Mouse (Mus musculus): ENCODE measurements around the gene Use1. TPM values are rescaled to one million over a fixed set of nuclear protein-coding genes. Genes with fewer than 3 reads are reported as not detected.
"Not testable (repeated sequence)": the region's sequence is repeated elsewhere in the genome, so short reads cannot be mapped to it uniquely, and the experiment has no call there.

Gene Use1
- 76.7 and 77.1 TPM in 2 replicates for polyA plus RNA-seq (2016; fragmentation: Nextera tagmentation; extraction: Ambion mirVana)

DNA sequence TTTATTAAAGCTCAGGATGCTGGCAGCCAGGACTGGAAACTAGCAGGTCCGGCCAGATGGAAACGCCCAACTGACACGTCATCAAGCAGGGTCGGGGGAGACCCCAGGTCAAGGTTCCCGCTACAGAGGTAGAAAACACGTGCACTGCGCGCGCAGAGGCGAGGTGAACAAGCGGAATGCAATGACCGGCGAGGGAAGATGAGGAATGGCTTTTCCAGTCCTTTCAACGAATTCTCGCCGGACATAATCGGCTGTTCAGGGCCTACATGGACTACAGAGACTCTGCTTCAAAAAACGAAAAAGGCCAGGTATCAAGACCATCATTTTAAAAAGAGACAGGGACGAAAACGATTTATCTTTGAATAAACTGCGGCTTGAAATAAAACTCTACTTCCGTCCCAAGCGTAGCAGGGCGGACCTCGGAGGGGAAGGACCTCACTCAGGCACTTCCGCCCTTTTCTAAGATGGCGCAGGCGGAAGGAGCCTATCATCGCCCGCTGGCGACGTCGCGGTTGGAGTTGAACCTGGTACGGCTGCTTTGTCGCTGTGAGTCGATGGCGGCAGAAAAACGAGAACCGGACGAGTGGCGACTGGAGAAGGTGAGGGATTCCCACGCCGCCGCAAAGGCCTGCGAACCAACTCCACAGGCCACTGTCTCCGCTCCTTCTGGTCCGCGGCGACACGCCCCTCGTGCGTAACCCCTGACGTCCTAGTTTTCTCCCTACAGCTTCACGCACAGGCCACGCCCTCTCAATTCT lies at the start of gene Use1:
Use1 (plus strand) TSS at position 78 of the 758 bp plus-strand sequence.
- ATAC-seq (ENCODE audit: low FRiP score) = peak; percentile 81
- H3K36me3 ChIP-seq (replicated peaks) = peaks cover 13% of the 10 kb centered on the region
- H3K27ac ChIP-seq = peak within 1 kb of the TSS; percentile 84
- H3K4me1 ChIP-seq = peaks cover 24% of the 10 kb centered on the region
- WGBS = under 1% methylated on average over 56 of the region's 56 CpGs
- peak within 1 kb of the TSS; percentile 73 for H3K4me2 ChIP-seq
- H3K27me3 ChIP-seq = no peaks in the 10 kb centered on the region
- H3K9ac ChIP-seq = peak within 1 kb of the TSS; percentile 49
- no peaks in the 10 kb centered on the region for H3K9me3 ChIP-seq
- peak within 1 kb of the TSS; percentile 52 for H3K4me3 ChIP-seq (replicated peaks)

- not testable (repeated sequence) for H3K27ac ChIP-seq; H3K4me2 ChIP-seq; H3K4me1 ChIP-seq; H3K9me3 ChIP-seq; H3K27me3 ChIP-seq; H3K4me3 ChIP-seq (replicated peaks); ATAC-seq (ENCODE audit: low FRiP score); H3K9ac ChIP-seq
- H3K36me3 ChIP-seq (replicated peaks) = peaks cover 25% of the 10 kb centered on the region
- whole genome bisulfite sequencing = 94% methylated on average over 5 of the region's 5 CpGs
Measured at GRCm38 (mm10) chr8:71318610-71319009, 48.0 kb upstream of the Use1 start.

GRCm38 (mm10) chr8:71319760-71320159 lies 46.9 kb upstream of the Use1 start:
- not testable (repeated sequence) for H3K4me1 ChIP-seq; H3K27me3 ChIP-seq; H3K9me3 ChIP-seq; H3K27ac ChIP-seq; H3K4me2 ChIP-seq; ATAC-seq (ENCODE audit: low FRiP score); H3K9ac ChIP-seq; H3K4me3 ChIP-seq (replicated peaks)
- WGBS = 88% methylated on average over 2 of the region's 2 CpGs
- H3K36me3 ChIP-seq (replicated peaks) = peaks cover 37% of the 10 kb centered on the region

DNA sequence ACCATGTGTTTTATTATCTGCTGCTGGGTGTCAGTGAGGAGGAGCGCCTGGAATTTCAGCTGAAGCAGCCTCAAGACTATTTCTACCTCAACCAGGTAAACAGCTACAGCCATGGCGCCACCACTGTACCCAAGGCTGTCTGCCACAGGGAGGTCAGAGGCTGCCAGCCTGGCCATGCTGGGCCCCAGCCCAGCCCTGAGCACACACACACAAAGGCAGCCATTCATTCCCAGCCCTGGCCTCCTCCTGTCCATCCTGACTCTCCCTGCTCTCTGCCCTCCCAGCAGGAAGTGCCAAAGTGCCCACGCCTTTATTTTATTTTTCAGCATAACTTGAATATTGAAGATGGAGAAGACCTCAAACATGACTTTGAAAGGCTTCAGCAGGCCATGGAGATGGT lies 43.7 kb upstream of the Use1 start:
- no peak for ATAC-seq (ENCODE audit: low FRiP score)
- Histone ChIP-seq H3K36me3 (replicated peaks) (peaks cover 56% of the 10 kb centered on the region), H3K9ac (no peak overlapping the region), H3K27ac (no peak overlapping the region), H3K9me3 (no peaks in the 10 kb centered on the region), H3K4me2 (no peak overlapping the region), H3K4me1 (no peaks in the 10 kb centered on the region), H3K27me3 (no peaks in the 10 kb centered on the region), H3K4me3 (replicated peaks) (no peak overlapping the region)
- 90% methylated on average over 3 of the region's 3 CpGs for WGBS

- Histone ChIP-seq H3K36me3 (replicated peaks) (peaks cover 74% of the 10 kb centered on the region), H3K27ac (no peak overlapping the region), H3K27me3 (no peaks in the 10 kb centered on the region), H3K4me2 (no peak overlapping the region), H3K9me3 (no peaks in the 10 kb centered on the region), H3K9ac (no peak overlapping the region), H3K4me3 (replicated peaks) (no peak overlapping the region), H3K4me1 (no peaks in the 10 kb centered on the region)
- 91% methylated on average over 1 of the region's 1 CpGs for WGBS
- ATAC-seq (ENCODE audit: low FRiP score) = no peak
Measured at GRCm38 (mm10) chr8:71324848-71325247, 41.8 kb upstream of the Use1 start.

DNA sequence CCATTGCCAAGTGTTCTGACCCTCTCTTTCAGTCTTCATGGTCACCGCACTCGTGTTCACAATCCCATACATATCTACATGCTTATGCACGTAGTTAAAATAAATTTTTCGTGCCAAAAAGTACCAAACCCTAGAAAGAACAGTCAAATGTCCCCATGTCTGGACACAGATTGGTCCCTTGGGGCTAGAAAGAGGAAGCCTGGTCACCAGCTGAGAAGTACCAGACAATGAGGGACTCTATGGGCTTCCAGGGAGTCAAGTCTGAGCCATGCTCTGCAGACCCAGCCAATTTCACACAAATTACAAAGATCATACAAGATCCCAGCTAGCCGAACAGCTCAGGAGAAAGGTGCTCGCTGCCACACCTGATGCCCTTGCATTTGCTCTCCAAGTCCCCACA lies 28.8 kb upstream of the Use1 start:
- H3K4me1 ChIP-seq; ATAC-seq (ENCODE audit: low FRiP score); H3K4me3 ChIP-seq (replicated peaks); H3K9me3 ChIP-seq; H3K27me3 ChIP-seq; H3K9ac ChIP-seq; H3K4me2 ChIP-seq; H3K27ac ChIP-seq: not testable (repeated sequence)
- 90% methylated on average over 6 of the region's 6 CpGs for WGBS
- H3K36me3 ChIP-seq (replicated peaks) = peaks cover 46% of the 10 kb centered on the region

DNA sequence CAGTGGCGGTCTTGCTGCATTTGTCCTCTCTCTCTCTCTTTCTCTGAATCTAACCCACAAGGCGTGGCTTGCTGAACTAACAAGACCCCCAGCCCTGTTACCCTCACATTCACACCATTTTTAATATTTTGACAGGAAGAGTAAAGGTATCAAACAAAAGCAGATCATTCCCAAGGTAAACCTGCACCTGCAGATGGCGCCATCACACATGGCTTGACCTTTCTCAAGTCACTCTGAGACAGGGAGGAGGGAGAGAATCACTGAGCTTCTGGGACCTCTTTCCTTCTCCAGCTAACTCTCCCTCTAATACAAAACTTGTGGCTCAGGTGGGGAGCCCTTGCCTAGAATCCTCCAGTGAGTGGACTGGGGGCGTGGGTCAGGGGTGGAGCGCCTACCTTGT lies 26.0 kb upstream of the Use1 start:
- no peak overlapping the region for H3K4me2 ChIP-seq
- H3K9me3 ChIP-seq = no peaks in the 10 kb centered on the region
- H3K36me3 ChIP-seq (replicated peaks) = peaks cover 56% of the 10 kb centered on the region
- no peaks in the 10 kb centered on the region for H3K27me3 ChIP-seq
- no peak for ATAC-seq (ENCODE audit: low FRiP score)
- no peak overlapping the region for H3K4me3 ChIP-seq (replicated peaks)
- WGBS = 72% methylated on average over 5 of the region's 5 CpGs
- H3K9ac ChIP-seq = no peak overlapping the region
- H3K4me1 ChIP-seq = no peaks in the 10 kb centered on the region
- H3K27ac ChIP-seq = no peak overlapping the region

GRCm38 (mm10) chr8:71346581-71346980 lies 20.1 kb upstream of the Use1 start:
- no peak overlapping the region for H3K4me3 ChIP-seq (replicated peaks)
- H3K4me2 ChIP-seq = no peak overlapping the region
- H3K4me1 ChIP-seq = no peaks in the 10 kb centered on the region
- peaks cover 88% of the 10 kb centered on the region for H3K36me3 ChIP-seq (replicated peaks)
- no peak overlapping the region for H3K9ac ChIP-seq
- no peaks in the 10 kb centered on the region for H3K9me3 ChIP-seq
- 81% methylated on average over 1 of the region's 1 CpGs for WGBS
- ATAC-seq (ENCODE audit: low FRiP score) = no peak
- H3K27me3 ChIP-seq = no peaks in the 10 kb centered on the region
- no peak overlapping the region for H3K27ac ChIP-seq

GRCm38 (mm10) chr8:71351117-71351516 lies 15.5 kb upstream of the Use1 start:
- 92% methylated on average over 3 of the region's 3 CpGs for WGBS
- Histone ChIP-seq H3K9ac (no peak overlapping the region), H3K36me3 (replicated peaks) (peaks cover 100% of the 10 kb centered on the region), H3K27me3 (no peaks in the 10 kb centered on the region), H3K4me1 (no peaks in the 10 kb centered on the region), H3K4me3 (replicated peaks) (no peak overlapping the region), H3K27ac (no peak overlapping the region), H3K9me3 (no peaks in the 10 kb centered on the region), H3K4me2 (no peak overlapping the region)
- ATAC-seq (ENCODE audit: low FRiP score) = no peak

DNA sequence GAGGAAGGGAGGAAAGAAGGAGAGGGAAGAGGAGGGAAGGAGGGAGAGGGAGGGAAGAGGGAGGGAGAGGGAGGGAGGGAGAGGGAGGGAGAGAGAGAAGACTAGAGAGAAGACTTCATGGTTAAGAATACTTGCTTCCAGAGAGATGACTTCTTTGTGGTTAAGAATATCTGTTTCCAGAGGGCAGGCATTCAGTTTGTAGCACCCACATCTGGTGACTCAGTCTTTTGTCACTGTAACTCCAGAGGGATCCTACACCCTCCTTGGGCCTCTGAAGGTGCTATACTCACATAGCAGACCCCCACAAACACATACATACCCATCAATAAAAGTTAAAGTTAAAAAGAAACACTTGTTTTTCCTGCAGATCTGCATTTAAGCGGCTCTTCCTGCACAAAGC lies 15.1 kb upstream of the Use1 start:
- 90% methylated on average over 1 of the region's 1 CpGs for WGBS
- no peak overlapping the region for H3K4me3 ChIP-seq (replicated peaks)

DNA sequence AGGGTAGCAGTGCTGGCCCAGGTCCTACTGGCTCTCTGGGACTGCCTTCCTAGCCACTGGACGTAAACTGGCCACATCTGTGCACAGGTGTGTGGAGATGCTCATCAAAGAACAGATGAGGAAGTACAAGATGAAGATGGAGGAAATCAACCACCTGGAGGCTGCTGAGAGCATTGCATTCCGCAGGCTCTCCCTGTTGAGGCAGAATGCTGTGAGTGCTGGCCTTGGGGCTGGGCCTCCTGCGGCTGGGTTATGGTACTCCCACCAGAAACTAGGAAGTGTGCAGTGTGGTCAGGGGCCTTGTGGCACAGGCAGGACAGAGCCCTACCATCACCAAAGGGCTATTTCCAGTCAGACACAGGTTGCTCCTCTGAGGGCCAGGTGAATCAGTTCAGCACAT lies 8.6 kb upstream of the Use1 start:
- H3K27me3 ChIP-seq = no peaks in the 10 kb centered on the region
- no peak overlapping the region for H3K9ac ChIP-seq
- H3K36me3 ChIP-seq (replicated peaks) = peaks cover 82% of the 10 kb centered on the region
- no peak overlapping the region for H3K27ac ChIP-seq
- no peaks in the 10 kb centered on the region for H3K9me3 ChIP-seq
- no peaks in the 10 kb centered on the region for H3K4me1 ChIP-seq
- WGBS = 93% methylated on average over 3 of the region's 3 CpGs
- no peak for ATAC-seq (ENCODE audit: low FRiP score)
- H3K4me2 ChIP-seq = no peak overlapping the region
- H3K4me3 ChIP-seq (replicated peaks) = no peak overlapping the region

More for the DNA sequence above, 15.1 kb upstream of the Use1 start:
- ATAC-seq (ENCODE audit: low FRiP score) = no peak
- Histone ChIP-seq H3K4me1 (no peaks in the 10 kb centered on the region), H3K9me3 (no peaks in the 10 kb centered on the region), H3K36me3 (replicated peaks) (peaks cover 100% of the 10 kb centered on the region), H3K27me3 (no peaks in the 10 kb centered on the region), H3K9ac (no peak overlapping the region), H3K27ac (no peak overlapping the region), H3K4me2 (no peak overlapping the region)

GRCm38 (mm10) chr8:71367529-71368176 lies 1.0 kb downstream of the Use1 start:
- no peaks in the 10 kb centered on the region for H3K9me3 ChIP-seq
- ATAC-seq (ENCODE audit: low FRiP score) = 0 out of 2 replicates have a peak, but pooled peaks have one; percentile 1

GRCm38 (mm10) chr8:71368366-71368765 lies 1.7 kb downstream of the Use1 start:
- Histone ChIP-seq H3K36me3 (replicated peaks) (peaks cover 17% of the 10 kb centered on the region), H3K4me3 (replicated peaks) (no peak overlapping the region), H3K4me1 (peaks cover 24% of the 10 kb centered on the region), H3K4me2 (peak overlapping the region; percentile 73; the same call in 1 of the 2 replicates), H3K9ac (no peak overlapping the region), H3K27me3 (no peaks in the 10 kb centered on the region), H3K27ac (0 out of 2 replicates have a peak overlapping the region, but pooled peaks have one; percentile 84), H3K9me3 (no peaks in the 10 kb centered on the region)
- ATAC-seq (ENCODE audit: low FRiP score) = no peak

More at GRCm38 (mm10) chr8:71367529-71368176, 1.0 kb downstream of the Use1 start:
- peaks cover 24% of the 10 kb centered on the region for H3K4me1 ChIP-seq
- H3K36me3 ChIP-seq (replicated peaks) = peaks cover 13% of the 10 kb centered on the region
- WGBS = 59% methylated on average over 17 of the region's 17 CpGs
- peak overlapping the region; percentile 84 for H3K27ac ChIP-seq
- peak overlapping the region; percentile 73 for H3K4me2 ChIP-seq
- peak overlapping the region; percentile 52 for H3K4me3 ChIP-seq (replicated peaks)
- no peaks in the 10 kb centered on the region for H3K27me3 ChIP-seq
- H3K9ac ChIP-seq = peak overlapping the region; percentile 49
